Mouse (Mus musculus) CH12.LX (cell line): ENCODE results near the gene Ep400. TPM values are rescaled to one million over a fixed set of nuclear protein-coding genes. Genes with fewer than 3 reads are reported as not detected.

Experiments
- DNase-seq: peaks from one replicate; pipeline ENCODE4 v3.0.0-alpha.2; 2013; ENCODE audit errors: extremely low read depth
- H3K27ac ChIP-seq: 2 replicates; pipeline ENCODE4 v1.5.1; 2012; ENCODE audit warnings: low read depth, mild to moderate bottlenecking, control low read depth, moderate library complexity; ENCODE audit not compliant: insufficient read depth
- H3K27me3 ChIP-seq: replicated peaks from 2 replicates; pipeline ENCODE3; 2012; ENCODE audit warnings: inconsistent platforms
- H3K36me3 ChIP-seq, 2 experiments: replicated peaks in 1 of 2; 2 replicates each; pipeline versions ENCODE3 to v1.6.1; 2012; ENCODE audit warnings: inconsistent platforms in 1 of 2, low read length in 1 of 2, mild to moderate bottlenecking in 1 of 2, mixed read lengths in 1 of 2, moderate library complexity in 1 of 2; ENCODE audit not compliant: control insufficient read depth in 1 of 2, insufficient read depth in 1 of 2
- H3K4me1 ChIP-seq, 2 experiments: 2 replicates each; pipeline ENCODE4 v1.6.1; 2012; ENCODE audit warnings: inconsistent platforms in 1 of 2, moderate library complexity in 1 of 2; ENCODE audit not compliant: insufficient read depth in 2 of 2, control insufficient read depth in 1 of 2
- H3K4me2 ChIP-seq: 2 replicates; pipeline ENCODE4 v1.6.1; 2012; ENCODE audit warnings: low read depth, mild to moderate bottlenecking, control low read depth; ENCODE audit not compliant: poor library complexity, insufficient read depth, severe bottlenecking
- H3K4me3 ChIP-seq, 3 experiments: fragments of 150-350 bp in 1 of 3; sonication (generic) in 1 of 3; replicated peaks in 1 of 3; 2 replicates each; pipeline versions ENCODE3 to v1.5.1; 2011 to 2012; ENCODE audit warnings: low read depth in 2 of 3, low read length in 2 of 3, mild to moderate bottlenecking in 2 of 3, moderate library complexity in 2 of 3, control low read depth in 1 of 3, improper control_type of control experiment in 1 of 3, inconsistent platforms in 1 of 3, mixed read lengths in 1 of 3; ENCODE audit not compliant: poor library complexity in 1 of 3
- H3K79me2 ChIP-seq: replicated peaks from 2 replicates; pipeline ENCODE4 v1.6.1; 2012; ENCODE audit warnings: mild to moderate bottlenecking, moderate library complexity; ENCODE audit not compliant: control insufficient read depth, poor library complexity, insufficient read depth, severe bottlenecking; ENCODE audit errors: extremely low read depth
- H3K9ac ChIP-seq: 2 replicates; pipeline ENCODE4 v1.6.1; 2012; ENCODE audit warnings: low read depth, mild to moderate bottlenecking, control low read depth, moderate library complexity; ENCODE audit not compliant: insufficient read depth
- H3K9me3 ChIP-seq: replicated peaks from 2 replicates; pipeline ENCODE3; 2012; ENCODE audit warnings: low read length, inconsistent platforms, mixed read lengths
- CHD1 ChIP-seq: IDR thresholded peaks from 2 replicates; pipeline ENCODE4 v1.6.1; 2012; ENCODE audit warnings: low read depth, low read length, improper control_type of control experiment, inconsistent platforms
- CHD2 ChIP-seq: IDR thresholded peaks from 2 replicates; pipeline ENCODE4 v1.6.1; 2011; ENCODE audit warnings: low read length, improper control_type of control experiment
- EP300 ChIP-seq: IDR thresholded peaks from 2 replicates; pipeline ENCODE4 v1.6.1; 2011; ENCODE audit warnings: low read length, improper control_type of control experiment
- ETS1 ChIP-seq: conservative IDR thresholded peaks from 2 replicates; pipeline ENCODE4 v1.6.1; 2012; ENCODE audit warnings: low read depth, mild to moderate bottlenecking, inconsistent platforms, low read length, improper control_type of control experiment, moderate library complexity
- GABPA ChIP-seq: IDR thresholded peaks from 2 replicates; pipeline ENCODE4 v1.6.1; 2012; ENCODE audit warnings: low read depth, low read length, improper control_type of control experiment, inconsistent platforms; ENCODE audit not compliant: insufficient replicate concordance
- HCFC1 ChIP-seq: IDR thresholded peaks from 2 replicates; pipeline ENCODE4 v1.6.1; 2012; ENCODE audit warnings: low read depth, mild to moderate bottlenecking, inconsistent platforms, low read length, improper control_type of control experiment
- KAT2A ChIP-seq: IDR thresholded peaks from 2 replicates; pipeline ENCODE4 v1.6.1; 2012; ENCODE audit warnings: low read length, improper control_type of control experiment, inconsistent platforms; ENCODE audit not compliant: insufficient replicate concordance
- MAZ ChIP-seq: IDR thresholded peaks from 2 replicates; pipeline ENCODE4 v1.6.1; 2012; ENCODE audit warnings: low read depth, mild to moderate bottlenecking, inconsistent platforms, low read length, improper control_type of control experiment, moderate library complexity
- NELFE ChIP-seq: IDR thresholded peaks from 2 replicates; pipeline ENCODE4 v1.6.1; 2011; ENCODE audit warnings: low read depth, low read length, improper control_type of control experiment
- NRF1 ChIP-seq: IDR thresholded peaks from 2 replicates; pipeline ENCODE4 v1.6.1; 2014; ENCODE audit warnings: low read depth, mild to moderate bottlenecking, inconsistent platforms, low read length, improper control_type of control experiment, moderate library complexity
- PAX5 ChIP-seq: IDR thresholded peaks from 2 replicates; pipeline ENCODE4 v1.6.1; 2012; ENCODE audit warnings: low read length, inconsistent platforms, mixed read lengths
- POLR2A ChIP-seq: IDR thresholded peaks from 2 replicates; pipeline ENCODE4 v1.6.1; 2011; ENCODE audit warnings: low read depth, mild to moderate bottlenecking, improper control_type of control experiment, low read length
- RCOR1 ChIP-seq: conservative IDR thresholded peaks from 2 replicates; pipeline ENCODE4 v1.6.1; 2012; ENCODE audit warnings: low read depth, mild to moderate bottlenecking, inconsistent platforms, low read length, improper control_type of control experiment
- SIN3A ChIP-seq: IDR thresholded peaks from 2 replicates; pipeline ENCODE4 v1.6.1; 2012; ENCODE audit warnings: low read length, improper control_type of control experiment, inconsistent platforms
- SMC3 ChIP-seq: IDR thresholded peaks from 2 replicates; pipeline ENCODE4 v1.6.1; 2011; ENCODE audit warnings: low read depth, low read length, improper control_type of control experiment
- ZC3H11A ChIP-seq: IDR thresholded peaks from 2 replicates; pipeline ENCODE4 v1.6.1; 2012; ENCODE audit warnings: low read depth, mild to moderate bottlenecking, inconsistent platforms, low read length, improper control_type of control experiment
- ZKSCAN1 ChIP-seq: IDR thresholded peaks from 2 replicates; pipeline ENCODE4 v1.6.1; 2012; ENCODE audit warnings: low read depth, inconsistent platforms, low read length, improper control_type of control experiment, borderline replicate concordance
- dilution Hi-C: fragments of 300-500 bp; cut with MboI; formaldehyde crosslinking; loops from 2 replicates; pipeline ENCODE4 v1.14.3; 2020; ENCODE audit warnings: low sequenced_read_pairs; ENCODE audit not compliant: extremely low pct_unique_long_range_greater_than_20kb, extremely low pct_ligation_motif_present
- in situ Hi-C: fragments of 300-500 bp; cut with MboI; formaldehyde crosslinking; loops from 3 replicates; pipeline ENCODE4 v1.14.3; 2019; ENCODE audit warnings: low sequenced_read_pairs, low pct_ligation_motif_present, low pct_unique_long_range_greater_than_20kb, mixed read lengths
- polyA plus RNA-seq: library from polyadenylated mRNA; unstranded; fragments of >175 nt; gene quantifications from 2 replicates; pipeline ENCODE4 v1.2.1, GENCODE M21; 2012; ENCODE audit warnings: low read depth; ENCODE audit not compliant: insufficient read length
- total RNA-seq, 2 experiments: library from RNA; depleted of rRNA; stranded (reverse); fragments of 300-350 nt in 1 of 2; fragments of >200 nt in 1 of 2; gene quantifications; 2 replicates each; pipeline ENCODE4 v1.2.3; 2012 to 2014

Ep400 gene
- total and polyA plus RNA-seq, 3 experiments, result 12.1 to 55.8 (median 28.6) TPM

DNA sequence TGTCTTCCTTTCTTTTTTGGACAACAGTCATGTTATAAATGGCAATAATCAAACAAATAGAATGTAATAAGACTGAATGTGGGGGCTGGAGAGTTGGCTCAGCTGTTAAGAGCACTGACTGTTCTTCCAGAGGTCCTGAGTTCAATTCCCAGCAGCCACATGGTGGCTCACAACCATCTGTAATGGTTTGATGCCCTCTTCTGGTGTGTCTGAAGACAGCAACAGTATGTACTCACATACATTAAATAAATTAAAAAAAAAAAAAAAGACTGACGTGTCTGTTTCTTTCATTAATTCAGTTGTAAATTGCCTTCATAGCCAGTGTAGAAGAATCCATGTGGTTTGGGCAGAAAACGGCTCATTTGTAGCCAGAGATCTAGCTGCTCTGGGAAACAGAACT, 146.2 kb downstream of the Ep400 start:
- no peaks in the 10 kb centered on the region for H3K4me1 ChIP-seq
- no peak overlapping the region for H3K27ac ChIP-seq
- dilution Hi-C loops (no loop called here), in situ Hi-C loops (no loop called here)
- DNase-seq, result no peak
- no peaks in the 10 kb centered on the region for H3K9me3 ChIP-seq
- H3K4me2 ChIP-seq, result no peak overlapping the region
- H3K9ac ChIP-seq, result no peak overlapping the region
- no peaks in the 10 kb centered on the region for H3K79me2 ChIP-seq
- no peaks in the 10 kb centered on the region for H3K36me3 ChIP-seq
- no peak overlapping the region for H3K4me3 ChIP-seq
- TF ChIP-seq NRF1 (no peak), HCFC1 (no peak), NELFE (no peak), ZKSCAN1 (no peak), RCOR1 (no peak), POLR2A (no peak), MAZ (no peak), PAX5 (no peak), SIN3A (no peak), SMC3 (no peak), ETS1 (no peak), EP300 (no peak), CHD1 (no peak), GABPA (no peak), KAT2A (no peak), CHD2 (no peak), ZC3H11A (no peak)
- H3K27me3 ChIP-seq, result peaks cover 44% of the 10 kb centered on the region

DNA sequence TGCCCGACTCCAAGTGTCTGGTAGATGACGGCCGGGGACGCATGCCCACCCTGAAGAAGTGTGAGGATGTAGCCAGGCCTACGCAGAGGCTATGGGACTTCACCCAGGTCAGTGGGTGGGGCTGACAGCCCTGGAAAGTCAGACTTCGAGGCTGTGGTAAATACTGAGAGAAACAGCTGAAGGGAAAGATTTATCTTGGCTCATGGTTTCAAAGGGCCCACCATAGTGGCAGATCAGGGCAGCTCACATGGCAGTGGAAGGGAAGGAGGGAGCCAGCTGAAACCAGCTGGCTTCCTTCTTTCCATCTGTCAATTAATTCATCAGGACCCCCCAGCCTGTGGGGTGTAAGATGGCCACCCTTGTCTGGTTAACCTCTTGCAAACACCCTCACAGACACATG, 151.3 kb downstream of the Ep400 start:
- TF ChIP-seq NRF1 (no peak), KAT2A (no peak)
- dilution Hi-C loops, result no loop called here
- no peaks in the 10 kb centered on the region for H3K4me1 ChIP-seq

More for the DNA sequence above, 151.3 kb downstream of the Ep400 start:
- Histone ChIP-seq H3K36me3 (no peaks in the 10 kb centered on the region), H3K9me3 (no peaks in the 10 kb centered on the region), H3K79me2 (no peaks in the 10 kb centered on the region), H3K4me2 (no peak overlapping the region), H3K27ac (no peak overlapping the region), H3K4me3 (no peak overlapping the region), H3K9ac (no peak overlapping the region), H3K27me3 (peaks cover 38% of the 10 kb centered on the region)
- in situ Hi-C loops, result loop anchor here (5.0 kb wide), 1 partner anchor 117 kb away; no protein-coding TSS in a partner anchor
- no peak for DNase-seq

Other genes with a start within 250 kb of the Ep400 start
- not detected in 2 replicates for gene Galnt9, start 226.4 kb downstream of the Ep400 start, total RNA-seq (2012; rRNA removed)
- gene Galnt9, start 226.4 kb downstream of the Ep400 start, total RNA-seq (2014; rRNA removed), result not detected in 2 replicates
- gene Galnt9, start 226.4 kb downstream of the Ep400 start, polyA plus RNA-seq, result not detected in 2 replicates
- gene Noc4l, start 117.3 kb downstream of the Ep400 start, total RNA-seq (2012; rRNA removed), result 50.7 and 69.3 TPM in 2 replicates
- 36.7 and 42.0 TPM in 2 replicates for gene Noc4l, start 117.3 kb downstream of the Ep400 start, total RNA-seq (2014; rRNA removed)
- 104 and 160 TPM in 2 replicates for gene Noc4l, start 117.3 kb downstream of the Ep400 start, polyA plus RNA-seq
- 12.3 and 16.3 TPM in 2 replicates for gene Ddx51, start 117.3 kb downstream of the Ep400 start, total RNA-seq (2012; rRNA removed)
- 11.8 and 13.7 TPM in 2 replicates for gene Ddx51, start 117.3 kb downstream of the Ep400 start, total RNA-seq (2014; rRNA removed)
- 38.6 and 52.2 TPM in 2 replicates for gene Ddx51, start 117.3 kb downstream of the Ep400 start, polyA plus RNA-seq
- 84.6 and 99.3 TPM in 2 replicates for gene Pus1, start 9.9 kb upstream of the Ep400 start, total RNA-seq (2012; rRNA removed)
- gene Pus1, start 9.9 kb upstream of the Ep400 start, total RNA-seq (2014; rRNA removed), result 54.4 and 59.1 TPM in 2 replicates
- 72.4 and 93.1 TPM in 2 replicates for gene Pus1, start 9.9 kb upstream of the Ep400 start, polyA plus RNA-seq
- gene Ulk1, start 39.4 kb upstream of the Ep400 start, total RNA-seq (2012; rRNA removed), result 6.3 and 8.4 TPM in 2 replicates
- 2.4 and 2.7 TPM in 2 replicates for gene Ulk1, start 39.4 kb upstream of the Ep400 start, total RNA-seq (2014; rRNA removed)
- 10.0 and 13.6 TPM in 2 replicates for gene Ulk1, start 39.4 kb upstream of the Ep400 start, polyA plus RNA-seq
- gene Hscb, start 69.1 kb upstream of the Ep400 start, total RNA-seq (2012; rRNA removed), result 39.3 and 59.5 TPM in 2 replicates
- 51.9 and 64.0 TPM in 2 replicates for gene Hscb, start 69.1 kb upstream of the Ep400 start, total RNA-seq (2014; rRNA removed)
- gene Hscb, start 69.1 kb upstream of the Ep400 start, polyA plus RNA-seq, result 26.5 and 28.2 TPM in 2 replicates
- gene Chek2, start 69.3 kb upstream of the Ep400 start, total RNA-seq (2012; rRNA removed), result 22.5 and 27.6 TPM in 2 replicates
- 41.6 and 43.8 TPM in 2 replicates for gene Chek2, start 69.3 kb upstream of the Ep400 start, total RNA-seq (2014; rRNA removed)
- gene Chek2, start 69.3 kb upstream of the Ep400 start, polyA plus RNA-seq, result 18.7 and 25.0 TPM in 2 replicates
- gene Ttc28, start 109.1 kb upstream of the Ep400 start, total RNA-seq (2012; rRNA removed), result 0.29 and 0.89 TPM in 2 replicates
- gene Ttc28, start 109.1 kb upstream of the Ep400 start, total RNA-seq (2014; rRNA removed), result 0.28 and 0.42 TPM in 2 replicates
- 0.15 and 0.21 TPM in 2 replicates for gene Ttc28, start 109.1 kb upstream of the Ep400 start, polyA plus RNA-seq